Mouse (Mus musculus) erythroblast, embryonic 14.5 days (primary cell): Measurements from ENCODE around the gene Psd4.

Source experiments
- GATA1 ChIP-seq: IDR thresholded peaks from 2 replicates; pipeline ENCODE4 v1.6.1; 2012; ENCODE audit warnings: low read length, inconsistent platforms, mixed read lengths
- TAL1 ChIP-seq: IDR thresholded peaks from 3 replicates; pipeline ENCODE4 v1.6.1; 2012; ENCODE audit warnings: low read length, inconsistent platforms, mixed read lengths

DNA sequence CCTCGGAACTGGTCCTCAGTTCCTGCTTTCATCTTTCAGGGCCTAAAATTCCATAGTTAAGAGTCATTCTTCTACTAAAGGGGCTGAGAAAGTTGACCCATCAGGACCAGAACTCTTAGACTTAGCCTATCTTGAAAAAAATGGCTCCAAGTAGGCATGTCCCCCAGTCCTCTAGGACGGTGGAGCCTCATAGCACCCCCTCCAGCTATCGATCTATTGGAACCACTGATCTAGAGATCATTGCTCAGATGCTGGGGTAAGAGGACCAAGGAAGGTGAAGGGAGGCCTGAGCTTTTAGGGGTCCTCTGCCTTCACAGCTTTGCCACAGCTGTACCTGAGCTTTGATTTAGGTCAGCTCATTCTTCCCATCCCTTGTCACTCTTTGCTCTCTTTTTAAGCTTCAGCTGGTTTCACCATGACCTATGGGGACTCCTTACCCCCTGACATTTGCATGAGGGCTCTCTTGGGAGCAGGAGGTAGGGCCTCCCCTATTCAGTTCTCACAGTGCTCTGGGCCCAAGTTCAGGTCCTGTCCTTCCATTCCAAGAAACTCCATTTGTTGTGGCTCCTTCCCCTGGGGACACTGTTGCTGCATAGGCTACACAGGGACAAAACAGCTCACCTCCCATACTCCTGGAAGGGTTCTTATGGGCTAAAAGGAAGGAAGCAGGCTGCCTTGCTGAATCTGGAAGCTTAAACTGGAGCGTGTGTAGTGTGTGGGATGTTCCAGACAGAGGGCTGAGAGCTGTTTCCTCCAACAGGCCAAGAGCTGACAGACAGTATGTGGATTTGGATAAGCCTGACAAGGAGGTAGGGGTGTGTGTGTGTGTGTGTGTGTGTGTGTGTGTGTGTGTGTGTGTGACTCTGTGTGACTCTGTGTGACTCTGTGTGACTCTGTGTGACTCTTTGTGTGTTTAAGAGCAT is 20.2 kb downstream of the Psd4 start:
- TF ChIP-seq GATA1 (no peak), TAL1 (no peak)
